Mouse (Mus musculus): ENCODE measurements at regions not wholly inside any gene's neighbourhood (a gene's known extent, or its start where the extent isn't known, plus 50 kb on each side); places are given as distances from the start of the nearest gene placed in this dataset.

DNA sequence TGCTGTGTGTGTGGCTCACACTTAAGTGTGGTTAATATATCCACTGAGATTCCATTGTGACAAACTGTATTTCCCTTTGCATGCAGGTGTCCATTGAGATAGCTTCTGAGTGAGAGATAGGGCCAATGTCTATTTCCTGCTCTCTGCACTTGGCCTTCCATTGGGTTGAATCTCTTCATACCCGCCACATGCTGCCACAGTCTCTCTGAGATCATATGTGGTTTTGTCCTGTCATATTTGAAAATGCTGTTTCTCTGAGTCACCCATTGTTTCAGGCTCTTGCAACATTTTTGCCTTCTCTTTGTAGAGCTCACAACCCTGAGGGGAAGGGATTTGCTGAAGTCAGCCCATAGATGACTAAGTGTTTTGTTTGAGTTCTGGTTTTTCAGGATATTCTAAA is 2081.3 kb downstream of the Olfm4 start:
- intact Hi-C loops (cut with DNase I), result no loop called here
- DNase-seq (ENCODE audit: extremely low spot score in 1 of 2, low spot score in 2 of 2), result no peak

DNA sequence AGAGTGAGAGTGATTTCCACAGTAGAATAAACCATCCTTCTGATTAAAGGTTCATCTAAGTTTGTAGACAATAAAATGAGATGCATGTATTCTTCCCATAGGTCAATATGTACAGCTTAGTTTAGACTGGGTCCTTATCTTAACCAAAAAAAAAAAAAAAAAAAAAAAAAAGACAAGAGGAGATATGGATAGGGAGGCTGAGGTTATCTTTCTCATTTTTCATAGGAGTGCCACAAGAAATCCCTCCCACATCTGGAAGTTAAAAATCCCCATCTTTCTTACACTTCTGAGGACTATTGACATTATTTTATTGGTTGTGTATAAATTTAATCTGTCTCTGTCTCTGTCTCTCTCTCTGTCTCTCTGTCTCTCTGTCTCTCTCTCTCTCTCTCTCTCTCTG is 2117.8 kb downstream of the Olfm4 start:
- no peak for DNase-seq (ENCODE audit: extremely low spot score in 1 of 2, low spot score in 2 of 2)
- intact Hi-C loops (cut with DNase I), result no loop called here

DNA sequence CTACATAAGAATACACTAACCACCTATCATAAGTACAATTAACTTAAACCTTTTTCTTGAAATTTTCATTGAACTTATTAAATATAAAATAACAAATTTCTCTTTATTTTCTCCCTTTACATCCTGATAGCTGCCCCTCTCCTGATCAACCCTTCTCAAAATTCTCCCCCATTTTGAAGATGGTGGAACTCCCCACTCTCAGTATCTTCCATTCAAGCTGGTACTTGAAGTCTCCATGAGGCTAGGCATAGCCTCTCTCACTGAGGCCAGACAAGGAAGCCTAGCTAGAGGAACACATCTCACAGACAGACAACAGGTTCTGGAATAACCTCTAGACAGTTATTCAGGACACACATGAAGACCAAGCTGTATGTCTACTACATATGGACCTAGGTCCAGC is 2129.0 kb downstream of the Olfm4 start:
- no peak for DNase-seq (ENCODE audit: extremely low spot score in 1 of 2, low spot score in 2 of 2)
- intact Hi-C loops (cut with DNase I), result no loop called here

DNA sequence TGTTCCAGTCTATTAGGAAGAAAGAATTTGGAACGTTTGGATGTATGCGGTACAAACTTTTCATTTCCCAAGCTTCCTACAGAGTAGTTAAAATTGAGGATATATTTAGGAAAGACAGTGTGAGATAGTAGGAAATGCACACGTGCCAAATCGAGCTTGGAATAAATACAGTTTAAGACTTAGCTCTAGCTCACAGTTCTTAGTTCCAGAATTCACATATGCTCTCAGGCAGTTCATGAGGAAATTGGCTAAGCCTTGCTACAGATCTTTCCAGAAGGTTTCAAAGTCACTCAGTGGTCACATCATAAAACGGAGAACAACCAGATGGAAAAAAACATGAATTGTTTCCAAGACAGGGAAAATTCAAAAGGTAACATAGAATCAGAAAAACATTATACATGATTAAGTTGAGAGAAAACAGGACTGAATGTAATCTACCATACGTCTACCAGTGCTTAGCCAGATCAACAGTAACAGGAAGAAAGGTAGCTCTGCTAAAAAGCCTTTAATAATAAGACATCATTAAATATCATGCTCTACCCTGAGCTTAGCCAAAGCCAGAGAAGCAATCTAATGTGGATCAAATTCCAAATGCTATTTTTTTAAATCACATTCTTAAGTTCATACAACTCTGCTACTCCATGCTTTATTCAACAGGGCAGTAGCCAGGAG is 2165.1 kb downstream of the Olfm4 start:
- intact Hi-C loops (cut with DNase I), result no loop called here
- DNase-seq (ENCODE audit: extremely low spot score in 1 of 2, low spot score in 2 of 2), result no peak

DNA sequence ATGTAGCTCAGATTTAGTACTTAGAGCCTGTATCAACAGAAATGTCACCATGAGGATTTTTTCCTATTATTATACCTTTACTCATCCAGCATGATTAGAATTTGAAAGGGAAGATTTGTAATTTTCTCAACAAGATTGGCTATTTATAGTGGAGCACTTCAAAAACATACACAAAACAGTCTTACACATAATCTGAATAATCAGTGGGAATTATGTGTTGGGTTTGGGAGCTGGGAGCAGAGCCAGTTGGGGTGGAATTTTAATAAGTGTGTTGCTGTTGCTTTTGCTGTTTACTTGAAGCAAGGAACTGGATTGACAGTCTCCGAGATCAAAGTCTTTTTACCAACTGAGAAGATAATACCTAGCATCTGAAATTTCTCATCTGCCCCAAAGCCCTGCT is 2201.5 kb downstream of the Olfm4 start:
- DNase-seq (ENCODE audit: extremely low spot score in 1 of 2, low spot score in 2 of 2), result peak in 1 of 2 experiments; percentile 1
- intact Hi-C loops (cut with DNase I), result no loop called here

DNA sequence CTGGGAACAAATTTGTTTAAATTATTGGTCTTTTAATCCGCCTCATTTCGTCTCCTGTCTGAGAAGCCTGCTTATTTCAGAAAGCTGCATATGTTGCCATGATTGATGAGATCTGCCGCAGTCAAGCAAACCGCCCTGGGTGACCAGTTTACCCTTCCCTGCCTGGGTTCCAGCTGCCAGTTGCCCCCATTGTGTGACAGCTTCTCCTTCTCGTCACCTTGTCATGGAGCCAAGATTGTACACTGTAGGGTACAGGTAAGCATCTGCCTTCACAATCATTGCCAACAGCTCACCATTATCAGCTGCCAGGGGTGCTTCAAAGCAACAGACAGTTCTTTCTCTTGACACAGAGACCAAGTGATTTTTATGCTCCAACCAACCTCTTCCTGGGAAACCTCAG is 2226.5 kb downstream of the Olfm4 start:
- intact Hi-C loops (cut with DNase I), result no loop called here
- no peak for DNase-seq (ENCODE audit: extremely low spot score in 1 of 2, low spot score in 2 of 2)

DNA sequence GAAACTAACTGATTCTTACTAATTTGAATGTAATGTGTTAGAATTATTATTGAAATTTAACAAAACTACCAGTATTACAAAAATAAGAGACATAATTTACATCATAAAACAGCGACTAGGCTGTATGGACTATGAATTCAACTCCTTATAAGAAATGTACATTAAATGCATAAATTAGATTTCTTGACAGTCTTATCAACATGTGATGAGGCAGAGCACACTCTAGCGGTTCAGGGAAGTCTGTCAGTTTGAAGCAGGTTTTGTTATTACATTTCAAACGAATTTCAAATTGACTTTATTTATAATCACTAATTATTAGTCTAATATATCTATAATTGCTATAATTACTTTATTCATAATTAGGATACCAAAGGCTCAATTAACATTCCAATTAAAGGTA is 2214.8 kb upstream of the Pcdh17 start:
- no peak for DNase-seq (ENCODE audit: extremely low spot score in 1 of 2, low spot score in 2 of 2)
- intact Hi-C loops (cut with DNase I), result no loop called here

DNA sequence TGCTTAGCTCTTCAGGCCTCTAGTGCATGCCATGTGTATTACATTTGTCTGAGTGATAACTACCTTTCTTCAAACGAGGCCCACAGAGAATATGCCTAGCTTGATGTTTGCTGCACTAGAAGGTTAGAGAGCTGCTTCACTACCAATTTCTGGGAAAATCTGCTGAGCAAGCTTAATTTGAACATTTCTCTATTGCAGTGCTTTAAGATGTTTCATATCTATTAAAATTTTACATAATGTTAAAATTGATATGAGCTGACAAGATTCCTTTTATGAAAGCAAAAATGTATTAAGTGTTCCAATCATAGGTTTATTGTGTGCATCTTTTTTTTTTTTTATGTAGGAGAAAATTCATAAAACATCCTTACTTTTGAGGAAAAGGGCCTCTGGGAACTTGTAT is 2207.1 kb upstream of the Pcdh17 start:
- intact Hi-C loops (cut with DNase I), result no loop called here
- no peak for DNase-seq (ENCODE audit: extremely low spot score in 1 of 2, low spot score in 2 of 2)

DNA sequence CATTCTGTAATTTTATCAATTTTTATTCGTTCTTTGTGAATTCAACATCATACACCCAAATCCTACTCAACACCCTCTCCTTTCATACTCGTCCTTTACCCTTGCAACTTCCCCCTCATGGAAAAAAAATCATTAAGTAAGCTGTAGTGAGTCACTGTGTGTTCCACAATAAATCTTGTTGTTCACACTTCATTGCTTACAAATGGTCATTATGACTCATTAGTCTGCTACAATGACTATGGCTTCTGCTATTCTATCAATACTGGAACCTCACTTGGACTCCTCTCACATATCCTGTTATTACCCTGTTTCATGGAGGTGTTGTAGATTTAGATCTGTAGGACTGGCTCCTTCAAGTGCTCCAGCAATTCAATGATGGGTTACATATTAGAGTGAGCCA is 2200.0 kb upstream of the Pcdh17 start:
- DNase-seq (ENCODE audit: extremely low spot score in 1 of 2, low spot score in 2 of 2), result no peak
- intact Hi-C loops (cut with DNase I), result no loop called here

DNA sequence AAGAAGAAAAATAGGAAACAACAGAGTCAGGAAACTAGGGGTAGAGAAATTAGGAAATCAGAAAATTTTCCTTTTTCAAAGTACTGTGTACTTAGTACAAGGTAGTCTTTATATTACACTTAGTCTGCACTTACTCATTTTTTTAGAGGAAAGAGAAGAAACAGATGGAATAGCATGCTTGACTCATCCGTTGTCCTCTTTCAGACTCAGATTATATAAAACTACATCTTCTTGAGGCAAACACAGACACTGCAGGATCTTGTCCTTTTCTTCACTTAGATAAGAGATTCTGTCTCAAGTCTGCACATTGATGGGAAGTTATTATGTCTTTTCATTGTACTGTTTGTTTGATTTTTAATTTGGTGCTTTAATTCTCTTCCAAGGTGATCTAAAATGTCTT is 2198.5 kb upstream of the Pcdh17 start:
- intact Hi-C loops (cut with DNase I), result no loop called here
- no peak for DNase-seq (ENCODE audit: extremely low spot score in 1 of 2, low spot score in 2 of 2)
